Mouse (Mus musculus) midbrain, embryonic 15.5 days (tissue): Measurements from ENCODE around the gene Esrrg. TPM values are rescaled to one million over a fixed set of nuclear protein-coding genes. Genes with fewer than 3 reads are reported as not detected.
A peak's percentile ranks its signal among the peaks of the same experiment; 100 is the strongest.

Source experiments
- ATAC-seq: fragments of 200-750 bp; cut with Nextera tagmentation; replicated peaks from 2 replicates; pipeline ENCODE4 v1.8.0; 2017; ENCODE audit warnings: moderate TSS enrichment
- H3K27ac ChIP-seq: fragments of 300-500 bp; sonication (generic); 2 replicates; pipeline ENCODE4 v1.5.1; 2015; ENCODE audit warnings: mild to moderate bottlenecking, inconsistent platforms
- H3K27me3 ChIP-seq: fragments of 300-500 bp; sonication (generic); replicated peaks from 2 replicates; pipeline ENCODE4 v1.6.1; 2015; ENCODE audit warnings: inconsistent platforms
- H3K36me3 ChIP-seq: fragments of 300-500 bp; sonication (generic); replicated peaks from 2 replicates; pipeline ENCODE4 v1.6.1; 2015; ENCODE audit warnings: inconsistent platforms
- H3K4me1 ChIP-seq: fragments of 300-500 bp; sonication (generic); 2 replicates; pipeline ENCODE4 v1.6.1; 2015; ENCODE audit warnings: inconsistent platforms
- H3K4me2 ChIP-seq: fragments of 300-500 bp; sonication (generic); 2 replicates; pipeline ENCODE4 v1.6.1; 2015; ENCODE audit warnings: inconsistent platforms, mild to moderate bottlenecking, moderate library complexity
- H3K4me3 ChIP-seq: fragments of 300-500 bp; sonication (generic); 2 replicates; pipeline ENCODE4 v1.5.1; 2015; ENCODE audit warnings: mild to moderate bottlenecking, inconsistent platforms
- H3K9ac ChIP-seq: fragments of 300-500 bp; sonication (generic); 2 replicates; pipeline ENCODE4 v1.6.1; 2015; ENCODE audit warnings: mild to moderate bottlenecking, inconsistent platforms
- H3K9me3 ChIP-seq: fragments of 300-500 bp; sonication (generic); 2 replicates; pipeline ENCODE4 v1.6.1; 2016; ENCODE audit warnings: inconsistent platforms
- WGBS: fragments of 180-500 bp; shearing (Covaris S2); methylation state at CpG from one replicate; pipeline ENCODE4 v1.1.7; 2015; ENCODE audit warnings: mixed read lengths; 5-methylcytosine and 5-hydroxymethylcytosine counted together
- polyA plus RNA-seq: library from polyadenylated mRNA; unstranded; fragments of >200 nt; fragmentation: Nextera tagmentation; extraction: Ambion mirVana; gene quantifications from 2 replicates; pipeline ENCODE4 v1.2.1, GENCODE M21; 2015

Esrrg gene
- polyA plus RNA-seq, 1 experiment from 2014 or later: 29.0 TPM

GRCm38 (mm10) chr1:187652445-187652844 lies 43.9 kb downstream of the Esrrg start:
- H3K4me2 ChIP-seq: peak overlapping the region; percentile 97
- no peaks in the 10 kb centered on the region for H3K27me3 ChIP-seq
- H3K36me3 ChIP-seq: no peaks in the 10 kb centered on the region
- peaks cover 19% of the 10 kb centered on the region for H3K4me1 ChIP-seq
- 12% methylated on average over 7 of the region's 7 CpGs for WGBS
- H3K27ac ChIP-seq: peak overlapping the region; percentile 88; the same call in 1 of the 2 replicates
- H3K9me3 ChIP-seq: no peaks in the 10 kb centered on the region
- H3K4me3 ChIP-seq: peak overlapping the region; percentile 86
- peak overlapping the region; percentile 88 for H3K9ac ChIP-seq
- ATAC-seq: peak; percentile 25; the same call in 1 of the 2 replicates

GRCm38 (mm10) chr1:187653390-187653789 lies 44.8 kb downstream of the Esrrg start:
- H3K36me3 ChIP-seq: no peaks in the 10 kb centered on the region
- no peak overlapping the region for H3K4me2 ChIP-seq
- WGBS: 66% methylated on average over 9 of the region's 9 CpGs
- H3K9ac ChIP-seq: no peak overlapping the region
- no peak overlapping the region for H3K4me3 ChIP-seq
- no peak for ATAC-seq
- H3K9me3 ChIP-seq: no peaks in the 10 kb centered on the region
- H3K27ac ChIP-seq: no peak overlapping the region
- peaks cover 19% of the 10 kb centered on the region for H3K4me1 ChIP-seq
- no peaks in the 10 kb centered on the region for H3K27me3 ChIP-seq

GRCm38 (mm10) chr1:187660963-187661362 lies 52.4 kb downstream of the Esrrg start:
- Histone ChIP-seq H3K27me3 (no peaks in the 10 kb centered on the region), H3K27ac (no peak overlapping the region), H3K4me3 (no peak overlapping the region), H3K36me3 (no peaks in the 10 kb centered on the region), H3K9me3 (no peaks in the 10 kb centered on the region), H3K4me2 (no peak overlapping the region), H3K9ac (no peak overlapping the region), H3K4me1 (peaks cover 12% of the 10 kb centered on the region; the same call in 1 of the 2 replicates)
- WGBS: 61% methylated on average over 9 of the region's 9 CpGs
- ATAC-seq: no peak

GRCm38 (mm10) chr1:187662083-187662609 lies 53.6 kb downstream of the Esrrg start:
- H3K4me2 ChIP-seq: no peak overlapping the region
- no peak for ATAC-seq
- H3K36me3 ChIP-seq: no peaks in the 10 kb centered on the region
- H3K9ac ChIP-seq: no peak overlapping the region
- H3K9me3 ChIP-seq: no peaks in the 10 kb centered on the region
- 43% methylated on average over 12 of the region's 12 CpGs for WGBS
- H3K4me3 ChIP-seq: no peak overlapping the region
- no peaks in the 10 kb centered on the region for H3K27me3 ChIP-seq
- H3K4me1 ChIP-seq: peaks cover 12% of the 10 kb centered on the region; the same call in 1 of the 2 replicates
- H3K27ac ChIP-seq: no peak overlapping the region

GRCm38 (mm10) chr1:187663376-187663775 lies 54.8 kb downstream of the Esrrg start:
- Histone ChIP-seq H3K4me2 (no peak overlapping the region), H3K4me3 (no peak overlapping the region), H3K27ac (no peak overlapping the region), H3K9me3 (no peaks in the 10 kb centered on the region), H3K9ac (no peak overlapping the region), H3K4me1 (peaks cover 12% of the 10 kb centered on the region; the same call in 1 of the 2 replicates), H3K27me3 (no peaks in the 10 kb centered on the region), H3K36me3 (no peaks in the 10 kb centered on the region)
- ATAC-seq: no peak
- WGBS: 23% methylated on average over 6 of the region's 6 CpGs

- no peaks in the 10 kb centered on the region for H3K9me3 ChIP-seq
- no peak overlapping the region for H3K9ac ChIP-seq
- no peak for ATAC-seq
- no peaks in the 10 kb centered on the region for H3K36me3 ChIP-seq
- no peaks in the 10 kb centered on the region for H3K27me3 ChIP-seq
- no peak overlapping the region for H3K27ac ChIP-seq
- peaks cover 12% of the 10 kb centered on the region; the same call in 1 of the 2 replicates for H3K4me1 ChIP-seq
- H3K4me3 ChIP-seq: no peak overlapping the region
- WGBS: 87% methylated on average over 7 of the region's 7 CpGs
- no peak overlapping the region for H3K4me2 ChIP-seq
Observed at GRCm38 (mm10) chr1:187664261-187664660, 55.7 kb downstream of the Esrrg start.

GRCm38 (mm10) chr1:187665901-187666600 lies 57.5 kb downstream of the Esrrg start:
- Histone ChIP-seq H3K9me3 (no peaks in the 10 kb centered on the region), H3K36me3 (no peaks in the 10 kb centered on the region), H3K9ac (no peak overlapping the region), H3K27ac (no peak overlapping the region), H3K27me3 (no peaks in the 10 kb centered on the region), H3K4me2 (no peak overlapping the region), H3K4me1 (peaks cover 12% of the 10 kb centered on the region; the same call in 1 of the 2 replicates), H3K4me3 (no peak overlapping the region)
- WGBS: 31% methylated on average over 10 of the region's 10 CpGs
- ATAC-seq: no peak

- no peak overlapping the region for H3K9ac ChIP-seq
- no peaks in the 10 kb centered on the region for H3K9me3 ChIP-seq
- H3K27ac ChIP-seq: no peak overlapping the region
- no peak for ATAC-seq
- H3K27me3 ChIP-seq: no peaks in the 10 kb centered on the region
- no peaks in the 10 kb centered on the region for H3K4me1 ChIP-seq
- H3K4me3 ChIP-seq: no peak overlapping the region
- no peaks in the 10 kb centered on the region for H3K36me3 ChIP-seq
- WGBS: 95% methylated on average over 6 of the region's 6 CpGs
- H3K4me2 ChIP-seq: no peak overlapping the region
Observed at GRCm38 (mm10) chr1:187669746-187670145, 61.2 kb downstream of the Esrrg start.

- no peaks in the 10 kb centered on the region for H3K27me3 ChIP-seq
- H3K4me3 ChIP-seq: no peak overlapping the region
- H3K27ac ChIP-seq: no peak overlapping the region
- H3K9ac ChIP-seq: no peak overlapping the region
- H3K4me1 ChIP-seq: no peaks in the 10 kb centered on the region
- ATAC-seq: no peak
- no peaks in the 10 kb centered on the region for H3K36me3 ChIP-seq
- no peak overlapping the region for H3K4me2 ChIP-seq
- H3K9me3 ChIP-seq: no peaks in the 10 kb centered on the region
- WGBS: 63% methylated on average over 5 of the region's 5 CpGs
Observed at GRCm38 (mm10) chr1:187672446-187672845, 63.9 kb downstream of the Esrrg start.

- Histone ChIP-seq H3K4me1 (no peaks in the 10 kb centered on the region), H3K27ac (no peak overlapping the region), H3K9me3 (no peaks in the 10 kb centered on the region), H3K27me3 (no peaks in the 10 kb centered on the region), H3K4me2 (no peak overlapping the region), H3K9ac (no peak overlapping the region), H3K4me3 (no peak overlapping the region), H3K36me3 (no peaks in the 10 kb centered on the region)
- WGBS: 70% methylated on average over 10 of the region's 10 CpGs
- no peak for ATAC-seq
Observed at GRCm38 (mm10) chr1:187674771-187675186, 66.2 kb downstream of the Esrrg start.

- H3K9ac ChIP-seq: no peak overlapping the region
- H3K27ac ChIP-seq: no peak overlapping the region
- H3K36me3 ChIP-seq: no peaks in the 10 kb centered on the region
- ATAC-seq: no peak
- H3K4me1 ChIP-seq: no peaks in the 10 kb centered on the region
- 80% methylated on average over 10 of the region's 10 CpGs for WGBS
- no peaks in the 10 kb centered on the region for H3K9me3 ChIP-seq
- no peak overlapping the region for H3K4me3 ChIP-seq
- no peak overlapping the region for H3K4me2 ChIP-seq
- H3K27me3 ChIP-seq: no peaks in the 10 kb centered on the region
Observed at GRCm38 (mm10) chr1:187676626-187677025, 68.0 kb downstream of the Esrrg start.

GRCm38 (mm10) chr1:187679246-187679645 lies 70.7 kb downstream of the Esrrg start:
- WGBS: 83% methylated on average over 1 of the region's 1 CpGs
- no peaks in the 10 kb centered on the region for H3K36me3 ChIP-seq
- no peaks in the 10 kb centered on the region for H3K4me1 ChIP-seq
- H3K9me3 ChIP-seq: no peaks in the 10 kb centered on the region
- ATAC-seq: no peak
- H3K4me2 ChIP-seq: no peak overlapping the region
- no peaks in the 10 kb centered on the region for H3K27me3 ChIP-seq
- H3K9ac ChIP-seq: no peak overlapping the region
- H3K4me3 ChIP-seq: no peak overlapping the region
- H3K27ac ChIP-seq: no peak overlapping the region

- no peaks in the 10 kb centered on the region for H3K9me3 ChIP-seq
- no peak overlapping the region for H3K27ac ChIP-seq
- H3K4me2 ChIP-seq: no peak overlapping the region
- 80% methylated on average over 4 of the region's 4 CpGs for WGBS
- H3K36me3 ChIP-seq: no peaks in the 10 kb centered on the region
- no peak overlapping the region for H3K9ac ChIP-seq
- no peaks in the 10 kb centered on the region for H3K4me1 ChIP-seq
- no peaks in the 10 kb centered on the region for H3K27me3 ChIP-seq
- ATAC-seq: no peak
- no peak overlapping the region for H3K4me3 ChIP-seq
Observed at GRCm38 (mm10) chr1:187684519-187684918, 75.9 kb downstream of the Esrrg start.
